Mouse (Mus musculus): ENCODE data around the gene Sox8. TPM values are rescaled to one million over a fixed set of nuclear protein-coding genes. Genes with fewer than 3 reads are reported as not detected.

Gene Sox8
- total and polyA plus RNA-seq, 3 experiments, result not detected

DNA sequence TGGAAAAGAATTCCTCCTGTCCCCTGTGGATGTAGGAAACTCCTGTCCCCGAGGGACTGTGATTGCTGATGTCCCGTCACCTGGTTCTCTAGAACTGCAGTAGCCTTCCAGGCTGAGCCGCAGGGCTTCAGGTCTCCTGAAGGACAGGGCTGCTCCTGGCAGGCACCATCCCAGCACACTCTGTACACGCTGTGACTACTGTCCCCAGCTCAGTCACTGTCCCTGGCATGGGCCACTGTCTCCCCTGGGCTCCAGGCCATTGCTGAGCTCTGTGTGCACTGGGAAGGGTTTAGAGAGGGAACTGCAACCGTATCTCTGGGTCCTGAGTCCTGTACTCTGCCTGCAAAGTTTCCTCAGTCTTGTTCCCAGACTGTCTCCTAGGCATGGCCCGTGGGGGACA, 21.9 kb upstream of the Sox8 start:
- TF ChIP-seq POLR2A (IDR thresholded peaks at IDR 0.05; ENCODE audit: low read depth, low read length) (no peak), TCF12 (IDR thresholded peaks at IDR 0.05; ENCODE audit: low read depth, low read length) (no peak), POLR2AphosphoS2 (IDR thresholded peaks at IDR 0.05; ENCODE audit: low read depth, low read length) (no peak), CHD1 (IDR thresholded peaks at IDR 0.05; ENCODE audit: low read depth, low read length) (no peak), JUND (conservative IDR thresholded peaks at IDR 0.05; ENCODE audit: low read depth, low read length) (no peak), E2F4 (IDR thresholded peaks at IDR 0.05; ENCODE audit: insufficient replicate concordance, low read depth, low read length) (no peak), ELF1 (IDR thresholded peaks at IDR 0.05; ENCODE audit: low read depth, low read length) (no peak), RCOR1 (conservative IDR thresholded peaks at IDR 0.05; ENCODE audit: low read depth, low read length) (no peak), CTCF (conservative IDR thresholded peaks at IDR 0.05 in 1 of 2, IDR thresholded peaks at IDR 0.05 in 1 of 2; ENCODE audit: low read depth in 2 of 2, low read length in 2 of 2) (no peak), BHLHE40 (IDR thresholded peaks at IDR 0.05; ENCODE audit: low read depth, low read length) (no peak), GABPA (IDR thresholded peaks at IDR 0.05; ENCODE audit: insufficient replicate concordance, low read depth, low read length) (no peak)
- H3K79me2 ChIP-seq (replicated peaks; ENCODE audit: control insufficient read depth, extremely low read depth, insufficient read depth, poor library complexity, severe bottlenecking), result no peaks in the 10 kb centered on the region
- H3K9ac ChIP-seq (ENCODE audit: insufficient read depth, low read depth), result no peak overlapping the region
- H3K36me3 ChIP-seq (replicated peaks in 1 of 2; ENCODE audit: control insufficient read depth in 1 of 2, insufficient read depth in 1 of 2, low read length in 1 of 2), result peaks cover 22 to 90% of the 10 kb centered on the region in 2 experiments
- DNase-seq (ENCODE audit: extremely low read depth), result no peak
- dilution Hi-C loops (cut with MboI; ENCODE audit: extremely low pct_ligation_motif_present, extremely low pct_unique_long_range_greater_than_20kb, low sequenced_read_pairs) (no loop called here), in situ Hi-C loops (cut with MboI; ENCODE audit: low pct_ligation_motif_present, low pct_unique_long_range_greater_than_20kb, low sequenced_read_pairs) (no loop called here)
- H3K9me3 ChIP-seq (replicated peaks; ENCODE audit: low read length), result peaks cover 5% of the 10 kb centered on the region
- no peak overlapping the region for H3K4me2 ChIP-seq (ENCODE audit: insufficient read depth, low read depth, poor library complexity, severe bottlenecking)
- no peaks in the 10 kb centered on the region for H3K27me3 ChIP-seq (replicated peaks)
- H3K4me1 ChIP-seq (ENCODE audit: control insufficient read depth in 1 of 2, insufficient read depth in 2 of 2), result no peaks in the 10 kb centered on the region
- no peak overlapping the region for H3K4me3 ChIP-seq (replicated peaks in 1 of 3; ENCODE audit: low read depth in 2 of 3, low read length in 2 of 3, poor library complexity in 1 of 3)
- H3K27ac ChIP-seq (ENCODE audit: insufficient read depth, low read depth), result no peak overlapping the region

DNA sequence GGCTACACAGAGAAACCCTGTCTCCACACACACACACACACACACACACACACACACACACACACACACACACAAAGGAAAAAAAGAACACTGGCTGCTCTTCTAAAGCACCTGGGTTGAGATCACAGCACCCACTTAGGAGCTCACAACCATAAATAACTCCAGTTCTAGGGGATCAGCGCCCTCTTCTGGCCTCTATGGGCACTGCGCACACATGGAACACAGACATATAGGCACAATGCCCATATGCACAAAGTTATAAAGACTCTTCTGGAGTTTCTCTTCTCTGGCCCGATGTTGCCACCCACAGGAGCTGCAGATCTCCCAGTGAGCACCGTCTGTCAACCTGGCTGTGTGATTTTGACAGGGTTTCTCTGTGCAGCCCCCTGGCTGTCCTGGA, 20.5 kb upstream of the Sox8 start:
- Histone ChIP-seq H3K79me2 (replicated peaks; ENCODE audit: control insufficient read depth, extremely low read depth, insufficient read depth, poor library complexity, severe bottlenecking) (no peaks in the 10 kb centered on the region), H3K4me2 (ENCODE audit: insufficient read depth, low read depth, poor library complexity, severe bottlenecking) (no peak overlapping the region), H3K9ac (ENCODE audit: insufficient read depth, low read depth) (no peak overlapping the region), H3K27ac (ENCODE audit: insufficient read depth, low read depth) (no peak overlapping the region), H3K4me3 (replicated peaks in 1 of 3; ENCODE audit: low read depth in 2 of 3, low read length in 2 of 3, poor library complexity in 1 of 3) (no peak overlapping the region), H3K36me3 (replicated peaks in 1 of 2; ENCODE audit: control insufficient read depth in 1 of 2, insufficient read depth in 1 of 2, low read length in 1 of 2) (peaks cover 27 to 91% of the 10 kb centered on the region in 2 experiments), H3K27me3 (replicated peaks) (no peaks in the 10 kb centered on the region), H3K9me3 (replicated peaks; ENCODE audit: low read length) (peaks cover 5% of the 10 kb centered on the region), H3K4me1 (ENCODE audit: control insufficient read depth in 1 of 2, insufficient read depth in 2 of 2) (no peaks in the 10 kb centered on the region)
- DNase-seq (ENCODE audit: extremely low read depth), result no peak
- in situ Hi-C loops (cut with MboI; ENCODE audit: low pct_ligation_motif_present, low pct_unique_long_range_greater_than_20kb, low sequenced_read_pairs), result no loop called here
- TF ChIP-seq CTCF (conservative IDR thresholded peaks at IDR 0.05 in 1 of 2, IDR thresholded peaks at IDR 0.05 in 1 of 2; ENCODE audit: low read depth in 2 of 2, low read length in 2 of 2) (peak in 1 of 2 experiments; percentile 30; a peak in 1 of 4 replicates), MAX (IDR thresholded peaks at IDR 0.05; ENCODE audit: low read length) (no peak), CHD1 (IDR thresholded peaks at IDR 0.05; ENCODE audit: low read depth, low read length) (no peak), NELFE (IDR thresholded peaks at IDR 0.05; ENCODE audit: low read depth, low read length) (no peak)
- dilution Hi-C loops (cut with MboI; ENCODE audit: extremely low pct_ligation_motif_present, extremely low pct_unique_long_range_greater_than_20kb, low sequenced_read_pairs), result no loop called here

DNA sequence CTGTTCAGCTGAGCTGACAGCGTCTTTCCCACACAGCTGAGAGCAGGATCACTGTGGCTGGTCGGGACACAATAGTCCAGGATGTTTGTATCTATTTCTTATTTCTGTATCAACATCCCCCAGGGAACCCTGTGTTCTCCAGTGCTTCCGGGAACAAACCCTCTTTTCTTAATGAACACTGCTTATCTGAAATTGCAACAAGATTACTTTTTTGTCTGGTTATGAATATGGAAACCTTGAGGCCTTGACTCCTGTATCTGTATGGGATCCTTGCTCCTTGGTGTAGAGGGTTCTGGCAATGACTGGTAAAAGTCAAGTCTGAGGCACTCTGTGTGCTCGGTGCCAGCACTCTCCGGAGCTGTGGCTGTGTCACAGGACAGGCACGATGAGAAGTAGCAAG, 19.6 kb upstream of the Sox8 start:
- H3K27ac ChIP-seq (ENCODE audit: insufficient read depth, low read depth), result no peak overlapping the region
- TF ChIP-seq MXI1 (IDR thresholded peaks at IDR 0.05; ENCODE audit: low read depth, low read length), result no peak
- no peak for TF ChIP-seq RAD21 (IDR thresholded peaks at IDR 0.05; ENCODE audit: low read depth, low read length)
- no peak for TF ChIP-seq USF1 (IDR thresholded peaks at IDR 0.05; ENCODE audit: low read depth, low read length)
- TF ChIP-seq KAT2A (IDR thresholded peaks at IDR 0.05; ENCODE audit: insufficient replicate concordance, low read length), result no peak
- no peak for TF ChIP-seq RCOR1 (conservative IDR thresholded peaks at IDR 0.05; ENCODE audit: low read depth, low read length)
- TF ChIP-seq SMC3 (IDR thresholded peaks at IDR 0.05; ENCODE audit: low read depth, low read length), result no peak
- no peak for TF ChIP-seq ZKSCAN1 (IDR thresholded peaks at IDR 0.05; ENCODE audit: borderline replicate concordance, low read depth, low read length)
- TF ChIP-seq JUN (IDR thresholded peaks at IDR 0.05; ENCODE audit: insufficient read depth, low read depth, low read length), result no peak
- no peak for TF ChIP-seq CHD1 (IDR thresholded peaks at IDR 0.05; ENCODE audit: low read depth, low read length)
- H3K9ac ChIP-seq (ENCODE audit: insufficient read depth, low read depth), result no peak overlapping the region
- H3K36me3 ChIP-seq (replicated peaks in 1 of 2; ENCODE audit: control insufficient read depth in 1 of 2, insufficient read depth in 1 of 2, low read length in 1 of 2), result peaks cover 36 to 95% of the 10 kb centered on the region in 2 experiments
- no peak overlapping the region for H3K4me3 ChIP-seq (replicated peaks in 1 of 3; ENCODE audit: low read depth in 2 of 3, low read length in 2 of 3, poor library complexity in 1 of 3)
- dilution Hi-C loops (cut with MboI; ENCODE audit: extremely low pct_ligation_motif_present, extremely low pct_unique_long_range_greater_than_20kb, low sequenced_read_pairs) (no loop called here), in situ Hi-C loops (cut with MboI; ENCODE audit: low pct_ligation_motif_present, low pct_unique_long_range_greater_than_20kb, low sequenced_read_pairs) (no loop called here)
- no peak overlapping the region for H3K4me2 ChIP-seq (ENCODE audit: insufficient read depth, low read depth, poor library complexity, severe bottlenecking)
- H3K27me3 ChIP-seq (replicated peaks), result no peaks in the 10 kb centered on the region
- no peaks in the 10 kb centered on the region for H3K79me2 ChIP-seq (replicated peaks; ENCODE audit: control insufficient read depth, extremely low read depth, insufficient read depth, poor library complexity, severe bottlenecking)
- no peaks in the 10 kb centered on the region for H3K4me1 ChIP-seq (ENCODE audit: control insufficient read depth in 1 of 2, insufficient read depth in 2 of 2)
- no peak for DNase-seq (ENCODE audit: extremely low read depth)
- H3K9me3 ChIP-seq (replicated peaks; ENCODE audit: low read length), result peaks cover 5% of the 10 kb centered on the region
